Mouse (Mus musculus) CH12.LX (cell line): ENCODE measurements around the gene Nab1.

Experiments
- CHD1 ChIP-seq: IDR thresholded peaks from 2 replicates; pipeline ENCODE4 v1.6.1; 2012; ENCODE audit warnings: low read depth, low read length, improper control_type of control experiment, inconsistent platforms
- CTCF ChIP-seq, 2 experiments: IDR thresholded peaks in 1 of 2; conservative IDR thresholded peaks in 1 of 2; 2 replicates each; pipeline ENCODE4 v1.5.1; 2011 to 2012; ENCODE audit warnings: low read depth in 2 of 2, low read length in 2 of 2, improper control_type of control experiment in 1 of 2, inconsistent platforms in 1 of 2, mild to moderate bottlenecking in 1 of 2, moderate library complexity in 1 of 2
- MEF2A ChIP-seq: IDR thresholded peaks from 2 replicates; pipeline ENCODE4 v1.6.1; 2014; ENCODE audit warnings: low read depth, mild to moderate bottlenecking, inconsistent platforms, low read length, improper control_type of control experiment, borderline replicate concordance
- POLR2A ChIP-seq: IDR thresholded peaks from 2 replicates; pipeline ENCODE4 v1.6.1; 2011; ENCODE audit warnings: low read depth, mild to moderate bottlenecking, improper control_type of control experiment, low read length
- POLR2AphosphoS2 ChIP-seq: IDR thresholded peaks from 2 replicates; pipeline ENCODE4 v1.6.1; 2011; ENCODE audit warnings: low read depth, low read length, improper control_type of control experiment

DNA sequence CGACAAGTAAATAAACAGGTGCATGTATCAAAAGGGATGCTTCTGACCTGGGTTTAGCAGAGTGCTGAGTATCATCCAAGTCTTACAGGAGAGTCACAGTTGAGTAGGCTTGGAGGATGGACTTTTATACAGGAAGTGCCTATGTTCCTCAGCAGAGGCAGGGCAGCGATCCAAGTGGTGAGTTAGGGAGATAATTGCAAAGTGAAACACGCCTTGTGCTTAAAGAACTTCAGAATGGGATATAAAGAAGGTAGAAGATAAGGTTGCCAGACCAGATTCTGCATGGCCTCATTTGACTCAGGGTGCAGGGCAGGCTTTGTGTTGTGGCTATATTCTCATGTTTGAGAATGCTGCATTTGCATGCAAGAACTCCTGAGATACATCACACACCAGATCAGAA is 14.8 kb upstream of the Nab1 start:
- TF ChIP-seq MEF2A = no peak
- TF ChIP-seq CTCF (conservative IDR thresholded peaks at IDR 0.05 in 1 of 2, IDR thresholded peaks at IDR 0.05 in 1 of 2; ENCODE audit: low read depth in 2 of 2, low read length in 2 of 2) = no peak
- no peak for TF ChIP-seq POLR2AphosphoS2
- no peak for TF ChIP-seq POLR2A
- TF ChIP-seq CHD1 = no peak
